Mouse (Mus musculus): ENCODE data around the gene Mphosph6.

Mphosph6 gene

GRCm38 (mm10) chr8:117771115-117771836 is 30.5 kb downstream of the Mphosph6 start:
- DNase-seq (ENCODE audit: low spot score): peak; percentile 45

DNA sequence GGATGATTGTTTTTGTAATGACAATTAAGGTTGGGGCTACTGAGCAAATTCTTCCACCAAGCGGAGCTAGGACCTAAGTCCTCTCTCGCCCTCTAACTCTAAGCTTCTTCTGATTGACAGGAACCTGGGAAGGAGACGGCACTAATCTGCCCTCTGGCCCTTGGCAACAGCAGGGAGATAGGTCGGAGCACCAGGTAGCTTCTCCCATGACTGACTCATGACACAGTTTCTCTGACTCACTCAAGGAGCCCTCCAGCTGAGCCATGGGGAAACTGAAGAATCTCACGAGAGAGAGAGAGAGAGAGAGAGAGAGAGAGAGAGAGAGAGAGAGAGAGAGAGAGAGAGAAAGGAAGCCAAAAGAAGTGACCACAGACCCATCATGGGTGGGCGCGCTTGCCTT is 32.8 kb downstream of the Mphosph6 start:
- DNase-seq (ENCODE audit: low spot score): no peak

GRCm38 (mm10) chr8:117765947-117766346 is 35.8 kb downstream of the Mphosph6 start:
- no peak for DNase-seq (ENCODE audit: low spot score)

DNA sequence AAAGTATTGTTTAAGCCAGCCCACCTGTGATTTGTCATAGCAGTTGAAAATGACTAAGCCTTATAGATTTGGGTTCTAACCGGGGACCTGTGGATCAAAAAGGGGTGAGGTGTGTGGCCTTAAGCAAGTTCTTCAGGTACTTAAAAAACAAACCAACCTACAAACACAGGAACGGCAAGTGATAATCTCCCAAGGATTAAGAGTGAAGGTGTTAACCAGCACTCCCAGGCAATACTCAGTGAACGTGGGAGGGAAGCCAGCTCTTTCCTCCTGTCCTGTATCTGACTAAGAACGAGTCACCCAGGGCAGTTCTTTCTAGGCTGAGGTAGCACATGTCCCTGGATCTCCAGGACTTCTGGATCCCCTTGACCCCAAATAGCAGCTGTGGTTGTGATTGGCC is 37.1 kb downstream of the Mphosph6 start:
- DNase-seq (ENCODE audit: low spot score): no peak

DNA sequence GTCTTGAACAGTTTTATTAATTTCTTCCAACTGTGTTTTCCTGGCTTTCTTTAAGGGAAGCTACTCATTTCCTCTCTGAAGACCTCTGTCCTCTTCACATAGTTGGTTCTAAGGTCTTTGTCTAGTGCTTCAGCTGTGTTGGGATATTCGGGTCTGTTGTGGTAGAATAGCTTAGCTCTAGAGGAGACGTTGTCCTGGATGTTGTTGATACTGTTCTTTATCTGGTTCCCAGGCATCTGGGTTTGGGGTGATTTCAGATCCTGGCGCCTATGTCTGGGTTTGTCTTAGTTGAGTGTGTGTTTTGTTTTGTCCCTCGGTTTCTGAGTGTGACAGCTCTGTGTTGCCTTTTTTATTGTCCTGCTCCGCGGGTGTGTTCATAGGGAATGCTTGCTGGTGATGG is 39.0 kb downstream of the Mphosph6 start:
- no peak for DNase-seq (ENCODE audit: low spot score)

DNA sequence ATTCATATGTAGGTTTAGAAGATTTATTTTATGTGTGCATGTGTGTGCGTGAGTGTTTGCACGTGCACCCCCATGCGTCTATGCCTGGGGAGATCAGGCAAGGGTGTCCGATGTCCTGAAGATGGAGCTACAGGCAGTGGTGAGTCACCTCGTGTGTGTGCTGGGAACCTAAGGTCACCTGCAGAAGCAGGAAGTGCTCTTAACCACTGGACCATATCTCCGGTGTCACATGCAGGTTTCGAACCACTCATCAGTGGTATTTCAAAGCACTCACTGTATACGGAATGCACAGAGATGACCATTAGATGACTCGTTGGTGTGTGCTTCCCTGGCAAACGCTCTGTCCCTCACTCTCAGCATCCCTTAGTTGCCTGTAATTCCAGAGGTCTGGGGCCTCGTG is 43.8 kb downstream of the Mphosph6 start:
- no peak for DNase-seq (ENCODE audit: low spot score)

GRCm38 (mm10) chr8:117749436-117749835 is 52.3 kb downstream of the Mphosph6 start:
- DNase-seq (ENCODE audit: low spot score): no peak

GRCm38 (mm10) chr8:117747886-117748730 is 53.6 kb downstream of the Mphosph6 start:
- DNase-seq (ENCODE audit: low spot score): no peak

DNA sequence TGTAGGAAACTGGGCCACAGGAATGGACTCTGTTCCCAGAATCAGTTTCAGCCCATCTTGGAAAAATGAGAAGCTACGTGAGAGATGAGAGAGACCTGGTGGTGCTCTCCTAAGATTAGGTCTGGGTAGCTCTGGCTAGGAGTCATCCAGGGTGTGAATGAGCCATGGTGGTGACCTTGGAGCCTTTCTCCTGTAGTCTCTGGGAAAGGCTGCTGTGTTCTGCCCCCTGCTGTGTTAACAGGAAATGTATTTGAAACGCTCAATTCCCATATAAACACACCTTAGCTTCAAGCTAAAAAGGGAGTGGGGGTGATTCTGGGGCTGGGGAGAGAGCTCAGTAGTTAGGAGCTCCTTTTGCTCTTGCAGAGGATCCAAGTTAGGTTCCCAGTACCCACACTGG is 54.3 kb downstream of the Mphosph6 start:
- no peak for DNase-seq (ENCODE audit: low spot score)

GRCm38 (mm10) chr8:117746651-117747050 is 55.1 kb downstream of the Mphosph6 start:
- no peak for DNase-seq (ENCODE audit: low spot score)

- DNase-seq (ENCODE audit: low spot score): no peak
Observed at GRCm38 (mm10) chr8:117742431-117743012, 59.2 kb downstream of the Mphosph6 start.

Data from testis, postnatal 14 days (tissue).